Comparison of ENCODE assay signal across 20 mouse cellular contexts in the genomic region with DNA sequence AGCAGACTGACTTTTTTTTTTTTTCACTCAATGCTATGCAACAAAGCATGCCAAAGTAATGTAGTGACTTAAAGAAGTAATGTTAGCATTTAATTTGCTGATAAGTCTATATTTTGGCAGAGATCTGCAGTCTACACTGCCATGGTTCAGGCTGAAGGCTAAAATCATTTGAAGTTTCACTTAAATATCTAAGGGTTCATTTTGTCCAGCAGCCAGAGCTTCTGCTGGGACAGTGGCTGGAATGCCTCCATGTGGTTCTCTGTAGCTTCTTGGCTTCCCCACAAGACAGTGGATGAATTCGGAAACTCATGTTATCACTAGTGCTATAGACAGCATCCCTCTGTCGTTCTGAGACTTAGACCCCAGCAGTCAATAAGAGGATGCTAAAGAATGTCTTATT.
"Had no signal": no experiment of that assay in that cellular context is flagged by ENCODE, and none has a peak within 500 bp of the region (broad histone marks: within the 10 kb centered on the region; RNA-seq: fewer than 3 reads in every experiment).

No protein-coding gene starts in this region.

- H3K27ac ChIP-seq: limb, embryonic 12.5 days; limb, embryonic 15.5 days; liver, embryonic 14.5 days; midbrain, embryonic 12.5 days; neural tube, embryonic 13.5 days; stomach, embryonic 15.5 days had no signal

- H3K4me3 ChIP-seq: limb, embryonic 12.5 days; limb, embryonic 15.5 days; midbrain, embryonic 12.5 days; myocyte; neural tube, embryonic 13.5 days; stomach, embryonic 15.5 days had no signal

- H3K9me3 ChIP-seq: limb, embryonic 12.5 days; limb, embryonic 15.5 days; midbrain, embryonic 12.5 days; neural tube, embryonic 13.5 days; stomach, embryonic 15.5 days had no signal

- DNase-seq: kidney, adult 2 months; kidney, postnatal 14 days; kidney, postnatal 4 days; left cerebral cortex, postnatal 4 days; liver, postnatal 0 days; lung, postnatal 4 days; retina, postnatal 1 day; right cerebral cortex, postnatal 25 days; spleen, adult 18-20 months; thymus, postnatal 25 days had no signal

- H3K4me2 ChIP-seq: limb, embryonic 12.5 days; limb, embryonic 15.5 days; liver, embryonic 11.5 days; midbrain, embryonic 12.5 days; neural tube, embryonic 13.5 days; stomach, embryonic 15.5 days had no signal

- ATAC-seq: intestine, postnatal 0 days; liver, postnatal 0 days; midbrain, embryonic 16.5 days had no signal

- H3K36me3 ChIP-seq: limb, embryonic 12.5 days; limb, embryonic 15.5 days; midbrain, embryonic 12.5 days; neural tube, embryonic 13.5 days; stomach, embryonic 15.5 days had no signal

- H3K27me3 ChIP-seq: limb, embryonic 12.5 days; limb, embryonic 15.5 days; midbrain, embryonic 12.5 days; neural tube, embryonic 13.5 days; stomach, embryonic 15.5 days had no signal

- H3K4me1 ChIP-seq: limb, embryonic 12.5 days; limb, embryonic 15.5 days; midbrain, embryonic 12.5 days; neural tube, embryonic 13.5 days; stomach, embryonic 15.5 days had no signal

- H3K9ac ChIP-seq: limb, embryonic 12.5 days; limb, embryonic 15.5 days; liver, embryonic 14.5 days; liver, postnatal 0 days; midbrain, embryonic 12.5 days; neural tube, embryonic 13.5 days; stomach, embryonic 15.5 days had no signal
